Mouse (Mus musculus) kidney, adult 2 months (tissue): ENCODE results near the gene Ehd4.

ENCODE experiments used
- CTCF ChIP-seq: fragments of 200-500 bp; conservative IDR thresholded peaks from 2 replicates; pipeline ENCODE4 v1.5.1; 2011; ENCODE audit warnings: low read depth, mild to moderate bottlenecking, control low read depth, low read length, moderate library complexity, mixed read lengths; ENCODE audit not compliant: insufficient read depth, insufficient read length
- POLR2A ChIP-seq: fragments of 200-500 bp; IDR thresholded peaks from one replicate; pipeline ENCODE4 v1.6.1; 2011; ENCODE audit warnings: low read depth, low read length, control low read depth

DNA sequence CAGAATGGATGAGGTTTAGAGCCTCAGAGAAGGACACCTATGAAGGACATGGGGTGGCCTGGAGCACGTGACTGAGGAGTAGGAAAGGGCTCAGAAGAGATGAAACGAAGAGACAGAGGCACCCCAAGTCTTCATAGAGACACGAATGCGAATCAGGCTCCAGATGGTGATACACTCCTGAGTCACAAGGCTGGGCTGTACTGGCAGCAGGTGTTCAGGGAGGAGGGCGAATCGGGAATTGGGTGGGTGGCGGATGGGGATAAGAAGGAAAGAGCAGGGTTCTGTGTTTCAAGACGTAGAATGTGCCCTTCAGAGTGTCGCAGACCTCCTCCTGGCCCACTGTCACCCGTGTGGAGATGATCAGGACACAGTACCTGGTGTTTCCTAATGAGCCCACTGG lies 89.2 kb downstream of the Ehd4 start:
- TF ChIP-seq POLR2A (no peak), CTCF (no peak)
